Mouse (Mus musculus) midbrain, embryonic 14.5 days (tissue): ENCODE results near the gene Tsc22d1. TPM values are rescaled to one million over a fixed set of nuclear protein-coding genes. Genes with fewer than 3 reads are reported as not detected.

Experiments
- ATAC-seq: fragments of 200-750 bp; cut with Nextera tagmentation; 2 replicates; pipeline ENCODE4 v1.8.0; 2017; ENCODE audit warnings: moderate number of reproducible peaks, moderate library complexity; ENCODE audit not compliant: low FRiP score, low TSS enrichment
- DNase-seq: peaks from one replicate; pipeline ENCODE4 v3.0.0-alpha.2; 2015
- H3K27ac ChIP-seq: fragments of 300-500 bp; sonication (generic); replicated peaks from 2 replicates; pipeline ENCODE4 v1.5.1; 2014; ENCODE audit warnings: mild to moderate bottlenecking, low read depth, low read length, moderate library complexity
- H3K27me3 ChIP-seq: fragments of 300-500 bp; sonication (generic); 2 replicates; pipeline ENCODE4 v1.6.1; 2014; ENCODE audit warnings: low read length, control low read depth, mixed read lengths; ENCODE audit not compliant: control insufficient read depth, insufficient read depth
- H3K36me3 ChIP-seq: fragments of 300-500 bp; sonication (generic); 2 replicates; pipeline ENCODE4 v1.6.1; 2014; ENCODE audit warnings: low read length, control low read depth; ENCODE audit not compliant: control insufficient read depth, insufficient read depth
- H3K4me1 ChIP-seq: fragments of 300-500 bp; sonication (generic); 2 replicates; pipeline ENCODE4 v1.6.1; 2014; ENCODE audit warnings: mild to moderate bottlenecking, antibody characterized with exemption, low read length, control low read depth; ENCODE audit not compliant: control insufficient read depth, insufficient read depth
- H3K4me2 ChIP-seq: fragments of 300-500 bp; sonication (generic); 2 replicates; pipeline ENCODE4 v1.6.1; 2014; ENCODE audit warnings: mild to moderate bottlenecking, low read length, moderate library complexity
- H3K4me3 ChIP-seq: fragments of 300-500 bp; sonication (generic); replicated peaks from 2 replicates; pipeline ENCODE4 v1.5.1; 2014; ENCODE audit warnings: low read depth, low read length
- H3K9ac ChIP-seq: fragments of 300-500 bp; sonication (generic); replicated peaks from 2 replicates; pipeline ENCODE4 v1.6.1; 2014; ENCODE audit warnings: mild to moderate bottlenecking, low read length, moderate library complexity
- H3K9me3 ChIP-seq: fragments of 300-500 bp; sonication (generic); 2 replicates; pipeline ENCODE4 v1.6.1; 2016; ENCODE audit warnings: low read length, control low read depth, mixed read lengths; ENCODE audit not compliant: control insufficient read depth
- WGBS: fragments of 180-500 bp; shearing (Covaris S2); extraction: QIAGEN DNeasy Blood & Tissue Kit; methylation state at CpG from one replicate; pipeline ENCODE4 v1.1.7; 2014; 5-methylcytosine and 5-hydroxymethylcytosine counted together
- polyA plus RNA-seq: library from polyadenylated mRNA; unstranded; fragments of >200 nt; fragmentation: Nextera tagmentation; extraction: Ambion mirVana; gene quantifications from 2 replicates; pipeline ENCODE4 v1.2.1, GENCODE M21; 2014

Tsc22d1 gene
- polyA plus RNA-seq, 1 experiment from 2014 or later = 872 TPM

DNA sequence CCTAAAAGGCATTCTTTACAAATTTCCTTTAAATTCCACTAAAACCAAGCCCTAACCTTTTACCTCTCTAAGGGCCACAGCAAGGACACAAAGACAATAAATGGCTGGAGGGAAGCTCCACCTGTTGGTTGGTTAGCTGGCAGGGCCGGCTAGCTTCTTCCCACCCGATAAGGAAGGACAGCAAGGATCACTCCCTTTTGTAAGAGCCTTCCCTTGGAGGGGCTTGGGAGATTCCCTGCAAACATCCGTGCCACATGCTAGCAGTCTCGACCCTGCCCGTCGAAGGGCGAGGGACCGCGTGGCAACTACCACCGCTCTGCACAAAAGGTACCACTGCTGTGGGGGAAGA is 1.0 kb upstream of the Tsc22d1 start:
- Histone ChIP-seq H3K9ac (peak overlapping the region; percentile 99), H3K36me3 (peaks cover 24% of the 10 kb centered on the region), H3K4me2 (peak overlapping the region; percentile 75), H3K4me1 (peaks cover 24% of the 10 kb centered on the region), H3K9me3 (no peaks in the 10 kb centered on the region), H3K27ac (peak overlapping the region; percentile 100), H3K4me3 (peak overlapping the region; percentile 91), H3K27me3 (no peaks in the 10 kb centered on the region)
- peak; percentile 77 for DNase-seq
- WGBS = 0% methylated on average over 10 of the region's 10 CpGs
- no peak for ATAC-seq

GRCm38 (mm10) chr14:76414122-76414861 is 469 bp upstream of the Tsc22d1 start:
- WGBS = under 1% methylated on average over 77 of the region's 81 CpGs
- peak; percentile 94 for ATAC-seq
- peaks cover 28% of the 10 kb centered on the region for H3K4me1 ChIP-seq

DNA sequence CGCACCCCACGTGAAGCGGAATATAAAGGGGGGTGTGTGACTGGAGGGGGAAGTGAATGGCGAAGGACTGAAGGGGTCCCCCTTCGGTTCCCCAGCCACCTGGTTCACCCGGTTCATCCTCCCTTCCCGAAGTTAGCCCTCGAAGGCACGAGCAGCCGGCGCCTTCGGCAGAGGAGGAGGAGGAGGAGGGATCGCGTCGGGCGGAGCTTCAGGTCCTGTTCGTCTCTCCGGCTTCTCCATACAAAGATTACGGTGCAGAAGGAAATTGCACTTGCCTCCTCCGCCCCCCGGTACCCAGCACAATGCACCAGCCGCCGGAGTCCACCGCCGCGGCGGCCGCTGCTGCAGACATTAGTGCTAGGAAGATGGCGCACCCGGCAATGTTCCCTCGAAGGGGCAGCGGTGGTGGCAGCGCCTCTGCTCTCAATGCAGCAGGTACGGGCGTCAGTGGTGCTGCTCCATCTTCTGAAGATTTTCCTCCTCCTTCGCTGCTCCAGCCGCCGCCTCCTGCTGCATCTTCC is 1.1 kb downstream of the Tsc22d1 start:
- peak overlapping the region; percentile 99 for H3K9ac ChIP-seq
- H3K4me1 ChIP-seq = peaks cover 37% of the 10 kb centered on the region
- ATAC-seq (no peak; the same call in 1 of the 2 replicates), DNase-seq (peak; percentile 78)
- 0% methylated on average over 35 of the region's 38 CpGs for WGBS
- H3K4me3 ChIP-seq = peak overlapping the region; percentile 91
- no peaks in the 10 kb centered on the region for H3K9me3 ChIP-seq
- peak overlapping the region; percentile 100 for H3K27ac ChIP-seq
- peaks cover 28% of the 10 kb centered on the region for H3K36me3 ChIP-seq
- H3K27me3 ChIP-seq = no peaks in the 10 kb centered on the region
- H3K4me2 ChIP-seq = peak overlapping the region; percentile 68

More at GRCm38 (mm10) chr14:76414122-76414861, 469 bp upstream of the Tsc22d1 start:
- Histone ChIP-seq H3K36me3 (peaks cover 25% of the 10 kb centered on the region), H3K9ac (peak overlapping the region; percentile 99), H3K9me3 (no peaks in the 10 kb centered on the region), H3K4me2 (peak overlapping the region; percentile 75), H3K4me3 (peak overlapping the region; percentile 91), H3K27me3 (no peaks in the 10 kb centered on the region), H3K27ac (peak overlapping the region; percentile 100)
- peak; percentile 99 for DNase-seq

DNA sequence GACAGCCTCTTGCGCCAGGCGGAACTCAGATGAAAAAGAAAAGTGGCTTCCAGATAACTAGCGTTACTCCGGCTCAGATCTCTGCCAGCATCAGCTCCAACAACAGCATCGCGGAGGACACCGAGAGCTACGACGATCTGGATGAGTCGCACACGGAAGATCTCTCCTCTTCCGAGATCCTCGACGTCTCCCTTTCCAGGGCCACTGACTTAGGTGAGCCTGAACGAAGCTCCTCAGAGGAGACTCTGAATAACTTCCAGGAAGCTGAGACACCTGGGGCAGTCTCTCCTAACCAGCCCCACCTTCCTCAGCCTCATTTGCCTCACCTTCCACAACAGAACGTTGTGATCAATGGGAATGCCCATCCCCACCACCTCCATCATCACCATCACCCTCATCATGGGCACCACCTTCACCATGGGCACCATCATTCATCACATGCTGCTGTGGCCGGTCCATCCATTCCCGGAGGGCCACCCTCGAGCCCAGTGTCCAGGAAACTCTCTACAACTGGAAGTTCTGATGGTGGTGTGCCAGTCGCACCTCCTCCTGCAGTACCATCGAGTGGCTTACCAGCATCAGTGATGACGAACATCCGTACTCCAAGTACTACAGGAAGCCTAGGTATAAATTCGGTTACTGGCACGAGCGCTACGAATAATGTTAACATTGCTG is 1.7 kb downstream of the Tsc22d1 start:
- Histone ChIP-seq H3K27me3 (no peaks in the 10 kb centered on the region), H3K4me1 (peaks cover 44% of the 10 kb centered on the region), H3K4me3 (peak overlapping the region; percentile 91), H3K27ac (peak overlapping the region; percentile 100), H3K4me2 (peak overlapping the region; percentile 68), H3K9ac (peak overlapping the region; percentile 99), H3K36me3 (peaks cover 33% of the 10 kb centered on the region), H3K9me3 (no peaks in the 10 kb centered on the region)
- DNase-seq (no peak), ATAC-seq (no peak)
- 42% methylated on average over 27 of the region's 27 CpGs for WGBS

GRCm38 (mm10) chr14:76417346-76417745 is 2.6 kb downstream of the Tsc22d1 start:
- H3K4me2 ChIP-seq = peak overlapping the region; percentile 68
- H3K27ac ChIP-seq = no peak overlapping the region
- no peaks in the 10 kb centered on the region for H3K27me3 ChIP-seq
- ATAC-seq = no peak
- no peak for DNase-seq
- WGBS = 90% methylated on average over 17 of the region's 17 CpGs
- peak overlapping the region; percentile 91 for H3K4me3 ChIP-seq
- peak overlapping the region; percentile 99; the same call in 1 of the 2 replicates for H3K9ac ChIP-seq
- no peaks in the 10 kb centered on the region for H3K9me3 ChIP-seq
- peaks cover 53% of the 10 kb centered on the region for H3K4me1 ChIP-seq
- peaks cover 36% of the 10 kb centered on the region for H3K36me3 ChIP-seq

DNA sequence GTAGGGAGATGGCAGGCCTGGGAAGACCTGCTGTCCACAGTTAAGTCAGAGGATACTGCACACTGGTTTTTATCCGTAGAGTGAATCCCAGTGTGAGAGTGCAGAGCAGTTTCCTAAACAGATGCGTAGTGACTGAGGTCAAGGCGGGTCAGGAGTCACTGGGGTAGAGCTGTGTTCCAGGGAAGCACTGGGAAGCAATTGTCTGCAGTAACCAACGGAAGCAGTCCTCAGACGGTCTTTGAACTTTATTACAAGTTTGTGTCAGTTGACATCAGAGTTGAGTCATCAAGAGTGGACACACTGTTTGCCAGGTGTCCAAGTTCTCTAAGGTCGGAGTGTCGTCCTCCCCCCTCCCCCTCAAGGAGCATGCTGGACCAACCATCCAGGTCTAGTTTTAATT is 6.0 kb downstream of the Tsc22d1 start:
- H3K9me3 ChIP-seq = no peaks in the 10 kb centered on the region
- no peak for ATAC-seq
- peak overlapping the region; percentile 44 for H3K9ac ChIP-seq
- H3K4me3 ChIP-seq = peak overlapping the region; percentile 35
- peaks cover 66% of the 10 kb centered on the region for H3K4me1 ChIP-seq
- peak; percentile 8 for DNase-seq
- peaks cover 67% of the 10 kb centered on the region for H3K36me3 ChIP-seq
- H3K4me2 ChIP-seq = peak overlapping the region; percentile 74
- WGBS = 28% methylated on average over 7 of the region's 7 CpGs
- H3K27ac ChIP-seq = no peak overlapping the region
- H3K27me3 ChIP-seq = no peaks in the 10 kb centered on the region

- Histone ChIP-seq H3K36me3 (peaks cover 71% of the 10 kb centered on the region), H3K27me3 (no peaks in the 10 kb centered on the region), H3K4me1 (peaks cover 66% of the 10 kb centered on the region), H3K4me2 (peak overlapping the region; percentile 74), H3K9me3 (no peaks in the 10 kb centered on the region), H3K4me3 (peak overlapping the region; percentile 35), H3K27ac (no peak overlapping the region), H3K9ac (no peak overlapping the region; the same call in 1 of the 2 replicates)
- WGBS = 79% methylated on average over 4 of the region's 4 CpGs
- ATAC-seq (no peak), DNase-seq (no peak)
Observed at GRCm38 (mm10) chr14:76421162-76421561, 6.4 kb downstream of the Tsc22d1 start.

- WGBS = 91% methylated on average over 7 of the region's 7 CpGs
- Histone ChIP-seq H3K27ac (no peak overlapping the region), H3K4me2 (no peak overlapping the region), H3K4me3 (no peak overlapping the region), H3K36me3 (peaks cover 58% of the 10 kb centered on the region), H3K4me1 (peaks cover 33% of the 10 kb centered on the region), H3K9ac (no peak overlapping the region), H3K9me3 (no peaks in the 10 kb centered on the region), H3K27me3 (no peaks in the 10 kb centered on the region)
- ATAC-seq = no peak
- no peak for DNase-seq
Observed at GRCm38 (mm10) chr14:76425422-76425821, 10.7 kb downstream of the Tsc22d1 start.
